Mouse (Mus musculus) brain, embryonic 14.5 days (tissue): ENCODE data around the gene Bcl2l13. TPM values are rescaled to one million over a fixed set of nuclear protein-coding genes. Genes with fewer than 3 reads are reported as not detected.
"Not testable (repeated sequence)": the region's sequence is repeated elsewhere in the genome, so short reads cannot be mapped to it uniquely, and the experiment has no call there.

Experiments used
- DNase-seq: peaks from one replicate; pipeline ENCODE4 v3.0.0-alpha.2; 2011; ENCODE audit warnings: low read depth
- CTCF ChIP-seq: fragments of 200-500 bp; IDR thresholded peaks from 2 replicates; pipeline ENCODE4 v1.5.1; 2012; ENCODE audit warnings: inconsistent platforms, mild to moderate bottlenecking, moderate library complexity, borderline replicate concordance; ENCODE audit not compliant: insufficient read depth, insufficient read length; ENCODE audit errors: extremely low read depth
- POLR2A ChIP-seq: fragments of 200-500 bp; IDR thresholded peaks from 2 replicates; pipeline ENCODE4 v1.6.1; 2012; ENCODE audit warnings: mild to moderate bottlenecking, inconsistent platforms, borderline replicate concordance; ENCODE audit not compliant: poor library complexity, insufficient read depth, insufficient read length, severe bottlenecking; ENCODE audit errors: extremely low read depth
- polyA plus RNA-seq: library from polyadenylated mRNA; depleted of rRNA; stranded (reverse); fragments of >200 nt; gene quantifications from 2 replicates; pipeline ENCODE4 v1.2.3, GENCODE M21; 2012

Bcl2l13 gene
- polyA plus RNA-seq, 1 experiment, result 31.3 TPM

GRCm38 (mm10) chr6:120879046-120879445 is 43.0 kb downstream of the Bcl2l13 start:
- DNase-seq, result no peak
- TF ChIP-seq POLR2A (no peak), CTCF (no peak)

DNA sequence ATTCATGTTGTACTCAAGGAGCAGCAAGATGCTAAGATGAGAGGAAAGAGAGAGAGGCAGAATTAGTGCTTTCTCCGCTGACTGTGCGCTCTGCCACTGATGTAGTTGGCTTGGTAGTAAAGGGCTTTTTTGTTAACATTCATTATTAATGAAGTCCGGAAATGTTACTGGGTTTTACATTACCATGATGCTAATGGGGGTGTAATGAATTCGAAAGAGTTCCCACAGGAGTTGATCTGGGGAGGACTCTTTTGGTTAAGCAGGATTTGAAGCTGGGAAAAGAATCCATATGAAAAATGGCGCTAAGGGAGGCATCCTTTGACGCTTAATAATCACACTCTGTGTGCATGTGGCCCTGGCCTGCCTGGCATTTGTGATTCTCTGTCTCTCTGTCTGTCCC is 48.4 kb downstream of the Bcl2l13 start:
- DNase-seq, result peak; percentile 54
- no peak for TF ChIP-seq POLR2A
- no peak for TF ChIP-seq CTCF

DNA sequence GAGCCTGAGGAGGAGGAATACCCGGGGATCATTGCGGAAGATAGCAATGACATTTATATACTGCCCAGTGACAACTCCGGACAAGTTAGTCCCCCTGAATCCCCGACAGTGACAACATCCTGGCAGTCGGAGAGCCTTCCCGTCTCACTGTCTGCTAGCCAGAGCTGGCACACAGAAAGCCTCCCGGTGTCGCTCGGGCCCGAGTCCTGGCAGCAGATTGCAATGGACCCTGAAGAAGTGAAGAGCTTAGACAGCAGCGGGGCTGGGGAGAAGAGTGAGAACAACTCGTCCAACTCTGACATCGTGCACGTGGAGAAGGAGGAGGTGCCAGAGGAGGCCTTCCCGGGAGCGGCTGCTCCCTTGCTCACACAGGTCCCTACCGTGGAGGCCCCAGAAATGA is 50.7 kb downstream of the Bcl2l13 start:
- DNase-seq, result no peak
- TF ChIP-seq POLR2A (no peak), CTCF (no peak)

DNA sequence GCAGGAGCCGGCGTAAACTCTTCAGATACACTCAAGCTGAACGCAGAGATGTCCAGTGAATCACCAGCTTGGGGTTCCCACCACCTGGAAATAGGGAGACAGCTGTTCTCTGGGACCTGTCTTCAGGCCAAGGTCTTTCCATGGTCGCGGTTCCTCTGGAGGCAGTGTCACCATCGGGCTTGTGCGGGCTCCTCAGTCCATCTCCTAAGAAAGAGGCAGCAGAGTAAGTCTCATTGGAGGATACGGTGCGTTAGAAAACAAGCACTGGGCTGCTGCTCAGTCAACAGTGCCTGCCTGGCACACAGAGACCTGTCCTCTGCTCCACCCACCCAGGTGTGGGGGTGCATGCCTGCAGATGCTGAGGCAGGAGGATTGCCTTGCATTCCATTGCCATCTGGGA is 58.1 kb downstream of the Bcl2l13 start:
- DNase-seq, result no peak
- TF ChIP-seq CTCF, result no peak
- no peak for TF ChIP-seq POLR2A

GRCm38 (mm10) chr6:120894524-120894923 is 58.5 kb downstream of the Bcl2l13 start:
- TF ChIP-seq POLR2A, result no peak
- no peak for TF ChIP-seq CTCF
- no peak for DNase-seq

GRCm38 (mm10) chr6:120898188-120898833 is 62.3 kb downstream of the Bcl2l13 start:
- TF ChIP-seq POLR2A (no peak), CTCF (peak; percentile 90)
- peak; percentile 66 for DNase-seq

DNA sequence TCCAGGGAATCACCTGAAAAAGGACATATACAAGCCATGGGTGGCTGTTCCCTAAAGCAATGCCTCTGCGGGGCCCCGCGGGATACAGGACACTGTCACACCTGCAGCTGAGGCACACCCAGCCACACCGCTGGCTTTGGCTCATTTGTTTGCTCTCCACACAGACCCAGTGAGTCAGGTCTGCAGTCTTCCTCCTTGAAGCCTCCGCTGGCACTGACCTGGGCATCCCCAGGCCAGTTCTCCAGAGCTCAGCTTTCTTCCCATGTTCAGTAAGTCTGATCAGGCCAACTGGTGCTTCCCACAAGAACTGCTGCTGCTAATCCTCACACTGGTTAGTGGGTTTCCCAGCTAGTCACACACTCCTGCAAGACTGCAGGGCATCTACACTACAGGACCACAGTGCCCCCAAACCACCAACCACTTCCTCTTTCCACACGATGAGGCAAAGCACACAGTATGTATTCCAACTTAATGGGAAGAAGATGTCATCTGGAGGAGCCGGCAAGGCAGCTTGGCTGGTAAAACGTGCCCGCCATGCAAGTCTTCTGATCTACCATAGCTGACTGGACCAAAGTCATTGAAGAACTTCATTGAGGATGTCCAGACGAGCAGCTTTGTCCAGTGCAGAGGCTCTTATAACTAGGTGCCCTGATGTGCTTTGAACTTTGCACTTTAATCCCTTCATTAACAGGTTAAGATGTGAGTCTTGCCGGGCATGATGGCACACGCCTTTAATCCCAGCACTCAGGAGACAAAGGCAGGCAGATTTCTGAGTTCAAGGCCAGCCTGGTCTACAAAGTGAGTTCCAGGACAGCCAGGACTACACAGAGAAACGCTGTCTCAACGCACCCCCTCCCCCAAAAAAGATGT is 66.0 kb downstream of the Bcl2l13 start:
- no peak for DNase-seq
- TF ChIP-seq CTCF (no peak), POLR2A (no peak)

DNA sequence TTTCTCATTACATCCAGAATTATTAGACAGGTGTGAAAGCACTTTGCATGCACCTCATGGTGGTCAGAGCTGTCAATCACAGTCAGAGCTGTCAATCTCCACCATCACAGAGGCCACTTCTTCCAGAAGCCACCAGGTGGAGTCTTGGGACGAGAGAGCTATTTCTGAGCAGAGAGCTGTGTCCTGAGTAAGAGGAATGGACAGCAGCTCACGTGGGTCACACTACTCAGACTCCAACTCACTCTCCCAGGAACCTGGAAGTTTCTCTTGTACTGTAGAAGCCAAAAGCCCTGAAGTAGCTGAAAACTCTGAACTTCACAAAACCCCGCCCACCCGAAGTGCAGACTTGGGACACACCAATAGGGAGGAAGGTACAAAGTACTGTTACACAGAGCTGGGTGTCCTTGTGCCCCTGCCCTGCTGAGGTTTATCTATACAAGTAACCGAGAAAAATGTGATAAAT is 67.5 kb downstream of the Bcl2l13 start:
- TF ChIP-seq POLR2A (no peak), CTCF (peak; percentile 62; the same call in 1 of the 2 replicates)
- DNase-seq, result peak; percentile 20

DNA sequence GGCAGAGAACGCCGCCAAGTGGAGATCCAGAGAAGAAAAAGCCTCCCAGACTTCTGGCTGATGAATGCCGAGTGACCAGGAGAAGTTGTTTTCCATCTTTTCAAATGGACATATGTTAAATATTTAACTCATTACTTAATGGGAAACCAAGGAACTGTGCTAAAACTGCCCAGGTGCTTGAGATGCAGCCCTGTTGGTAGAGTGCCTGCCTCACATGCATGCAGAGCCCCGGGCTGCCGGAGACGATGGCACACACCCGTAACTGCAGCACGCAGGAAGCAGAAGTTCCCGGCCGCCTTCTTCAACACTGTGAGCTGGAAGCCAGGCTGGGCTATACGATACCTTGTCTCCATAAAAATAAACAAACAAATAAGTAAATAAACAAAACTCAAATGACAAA is 67.9 kb downstream of the Bcl2l13 start:
- DNase-seq, result no peak
- TF ChIP-seq CTCF (no peak), POLR2A (no peak)

DNA sequence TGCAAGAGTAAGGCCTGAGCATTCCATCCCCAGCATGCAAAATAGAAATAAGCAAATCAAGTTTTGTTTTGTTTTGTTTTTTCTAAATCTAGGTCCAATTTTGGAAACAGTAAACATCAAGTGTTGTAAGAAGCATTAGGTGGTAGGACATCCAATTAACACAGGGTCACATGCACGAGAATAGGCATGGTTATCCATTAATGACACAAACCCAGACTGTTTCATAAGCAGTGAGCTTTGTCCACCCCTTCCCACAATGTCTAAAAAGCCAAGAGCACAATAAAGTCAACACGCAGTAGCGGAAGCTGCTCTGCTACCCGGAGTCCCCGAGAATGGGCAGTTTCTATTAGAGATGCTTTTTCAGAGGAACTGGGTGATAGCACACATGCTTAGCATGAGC is 69.1 kb downstream of the Bcl2l13 start:
- TF ChIP-seq POLR2A, result no peak
- TF ChIP-seq CTCF, result no peak

GRCm38 (mm10) chr6:120906521-120906920 is 70.5 kb downstream of the Bcl2l13 start:
- no peak for TF ChIP-seq POLR2A
- TF ChIP-seq CTCF, result no peak
- DNase-seq, result no peak

More for the DNA sequence above, 69.1 kb downstream of the Bcl2l13 start:
- DNase-seq, result no peak

DNA sequence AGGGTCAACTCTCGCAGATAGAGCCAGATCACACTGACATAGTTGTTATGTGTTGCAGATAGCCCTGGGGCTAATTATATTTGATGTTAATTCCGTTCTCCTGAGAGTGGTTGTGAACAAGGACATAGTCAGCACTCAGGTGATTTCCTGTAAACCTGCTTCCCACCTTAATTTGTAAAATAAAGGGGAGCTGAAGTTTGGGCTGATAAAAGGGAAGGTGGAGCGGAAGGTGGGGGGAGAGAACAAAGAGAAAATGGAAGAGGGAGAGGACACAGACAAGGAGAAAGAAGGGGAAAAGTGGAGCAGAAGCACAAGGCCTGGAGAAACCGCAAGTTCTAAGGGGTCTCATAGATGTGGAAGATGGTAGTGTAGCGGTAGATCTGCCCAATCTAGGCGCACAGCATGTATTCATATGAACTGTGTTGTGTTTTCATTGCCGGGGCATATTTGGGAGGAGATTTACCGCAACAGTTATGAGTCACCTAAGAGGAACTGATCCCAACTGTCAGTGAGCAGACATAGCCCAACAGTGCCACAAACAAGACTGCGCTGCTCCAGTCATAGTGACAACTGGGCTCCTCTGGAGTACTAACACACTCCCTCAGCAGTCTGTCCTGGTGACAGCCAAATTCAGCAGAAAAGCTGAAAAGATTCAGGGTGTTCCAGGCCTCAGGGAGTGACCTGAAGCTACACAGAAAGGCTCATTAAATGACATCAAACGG is 72.0 kb downstream of the Bcl2l13 start:
- not testable (repeated sequence) for DNase-seq
